Mouse (Mus musculus): Measurements from ENCODE around the gene Kat2a. TPM values are rescaled to one million over a fixed set of nuclear protein-coding genes. Genes with fewer than 3 reads are reported as not detected.
A peak's percentile ranks its signal among the peaks of the same experiment; 100 is the strongest.

The Kat2a gene
- polyA plus RNA-seq, 1 experiment, result 29.9 TPM

GRCm38 (mm10) chr11:100722493-100723028 lies 10.3 kb upstream of the Kat2a start:
- H3K4me2 ChIP-seq (ENCODE audit: low read depth), result no peak overlapping the region
- no peak overlapping the region for H3K4me3 ChIP-seq
- H3K79me2 ChIP-seq (ENCODE audit: control insufficient read depth, insufficient read depth), result peaks cover 66% of the 10 kb centered on the region
- no peaks in the 10 kb centered on the region for H3K27me3 ChIP-seq (ENCODE audit: control insufficient read depth, insufficient read depth, insufficient read length)
- no peak overlapping the region for H3ac ChIP-seq (ENCODE audit: control insufficient read depth, insufficient read length)
- H3K36me3 ChIP-seq (ENCODE audit: control insufficient read depth, insufficient read depth), result no peaks in the 10 kb centered on the region
- TF ChIP-seq CEBPB (IDR thresholded peaks at IDR 0.05; ENCODE audit: insufficient read depth, poor library complexity, severe bottlenecking) (no peak), E2F4 (IDR thresholded peaks at IDR 0.05; ENCODE audit: insufficient read depth) (no peak), SRF (IDR thresholded peaks at IDR 0.05; ENCODE audit: control insufficient read depth, insufficient read length, low read depth) (no peak), TCF12 (IDR thresholded peaks at IDR 0.05; ENCODE audit: insufficient read depth, poor library complexity, severe bottlenecking) (no peak), MYOG (IDR thresholded peaks at IDR 0.05; ENCODE audit: control insufficient read depth in 1 of 3, insufficient read depth in 1 of 3, insufficient read length in 2 of 3, low read depth in 2 of 3) (no peak), POLR2A (IDR thresholded peaks at IDR 0.05; ENCODE audit: insufficient read length, low read depth) (no peak), MYOD1 (IDR thresholded peaks at IDR 0.05; ENCODE audit: control insufficient read depth in 1 of 3, insufficient read length in 2 of 3, low read depth in 2 of 3) (no peak), REST (IDR thresholded peaks at IDR 0.05; ENCODE audit: insufficient read depth, insufficient read length) (no peak), USF1 (IDR thresholded peaks at IDR 0.05; ENCODE audit: low read depth) (no peak), POLR2AphosphoS2 (IDR thresholded peaks at IDR 0.05; ENCODE audit: insufficient read length, low read depth) (no peak), TCF3 (IDR thresholded peaks at IDR 0.05; ENCODE audit: insufficient read length, low read depth) (no peak)

DNA sequence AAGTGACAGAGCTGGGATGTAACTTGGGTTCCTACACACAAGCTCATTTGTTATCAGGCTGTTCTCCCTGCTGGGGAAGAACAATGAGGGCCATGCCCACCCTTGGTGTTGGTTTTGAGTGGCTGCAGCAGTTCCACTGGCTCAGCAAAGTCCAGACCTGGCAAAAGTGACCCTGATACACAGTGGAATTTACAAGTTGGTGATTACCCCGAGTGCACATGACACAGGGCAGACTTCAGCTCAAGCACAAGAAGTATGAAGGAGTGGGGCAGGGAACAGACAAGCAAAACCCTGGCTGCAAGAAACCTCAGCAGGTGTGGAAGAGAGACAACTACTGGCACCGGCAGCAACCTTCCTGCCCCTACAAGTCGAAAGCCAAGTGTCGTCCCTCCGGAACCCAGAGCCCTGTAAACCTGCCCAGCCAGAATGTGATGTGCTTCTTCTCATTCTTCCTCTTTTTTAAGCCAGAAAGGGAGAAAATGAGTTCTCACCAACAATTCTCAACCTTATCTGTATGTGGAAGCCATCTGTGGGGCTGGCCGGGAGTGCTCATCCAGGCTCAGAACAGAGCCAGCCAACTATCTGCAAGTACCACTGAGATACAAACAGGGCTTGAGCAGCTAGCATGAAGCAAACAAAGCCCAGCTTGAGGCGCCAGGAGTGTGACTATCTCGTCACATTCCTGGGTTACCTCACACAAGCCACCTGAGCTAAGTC lies 9.7 kb upstream of the Kat2a start:
- H3K27me3 ChIP-seq (ENCODE audit: control insufficient read depth, insufficient read depth, insufficient read length), result no peaks in the 10 kb centered on the region
- H3K79me2 ChIP-seq (ENCODE audit: control insufficient read depth, insufficient read depth), result peaks cover 60% of the 10 kb centered on the region
- TF ChIP-seq SRF (IDR thresholded peaks at IDR 0.05; ENCODE audit: control insufficient read depth, insufficient read length, low read depth) (no peak), MYOG (IDR thresholded peaks at IDR 0.05; ENCODE audit: control insufficient read depth in 1 of 3, insufficient read depth in 1 of 3, insufficient read length in 2 of 3, low read depth in 2 of 3) (no peak), MYOD1 (IDR thresholded peaks at IDR 0.05; ENCODE audit: control insufficient read depth in 1 of 3, insufficient read length in 2 of 3, low read depth in 2 of 3) (no peak), MAX (IDR thresholded peaks at IDR 0.05; ENCODE audit: low read depth) (no peak), POLR2AphosphoS2 (IDR thresholded peaks at IDR 0.05; ENCODE audit: insufficient read length, low read depth) (no peak), USF1 (IDR thresholded peaks at IDR 0.05; ENCODE audit: low read depth) (no peak), CEBPB (IDR thresholded peaks at IDR 0.05; ENCODE audit: insufficient read depth, poor library complexity, severe bottlenecking) (no peak), TCF3 (IDR thresholded peaks at IDR 0.05; ENCODE audit: insufficient read length, low read depth) (no peak), POLR2A (IDR thresholded peaks at IDR 0.05; ENCODE audit: insufficient read length, low read depth) (no peak), REST (IDR thresholded peaks at IDR 0.05; ENCODE audit: insufficient read depth, insufficient read length) (no peak), E2F4 (IDR thresholded peaks at IDR 0.05; ENCODE audit: insufficient read depth) (no peak), TCF12 (IDR thresholded peaks at IDR 0.05; ENCODE audit: insufficient read depth, poor library complexity, severe bottlenecking) (no peak)
- H3K36me3 ChIP-seq (ENCODE audit: control insufficient read depth, insufficient read depth), result peaks cover 2% of the 10 kb centered on the region
- H3K4me2 ChIP-seq (ENCODE audit: low read depth), result no peak overlapping the region
- no peak overlapping the region for H3K4me3 ChIP-seq
- H3ac ChIP-seq (ENCODE audit: control insufficient read depth, insufficient read length), result no peak overlapping the region

GRCm38 (mm10) chr11:100721254-100721653 lies 9.0 kb upstream of the Kat2a start:
- Histone ChIP-seq H3K27me3 (ENCODE audit: control insufficient read depth, insufficient read depth, insufficient read length) (no peaks in the 10 kb centered on the region), H3K4me3 (no peak overlapping the region), H3K79me2 (ENCODE audit: control insufficient read depth, insufficient read depth) (peaks cover 54% of the 10 kb centered on the region), H3K36me3 (ENCODE audit: control insufficient read depth, insufficient read depth) (peaks cover 8% of the 10 kb centered on the region), H3K4me2 (ENCODE audit: low read depth) (peak overlapping the region; percentile 44), H3ac (ENCODE audit: control insufficient read depth, insufficient read length) (no peak overlapping the region)
- no peak for TF ChIP-seq CEBPB (IDR thresholded peaks at IDR 0.05; ENCODE audit: insufficient read depth, poor library complexity, severe bottlenecking)
- no peak for TF ChIP-seq POLR2A (IDR thresholded peaks at IDR 0.05; ENCODE audit: insufficient read length, low read depth)
- TF ChIP-seq POLR2AphosphoS2 (IDR thresholded peaks at IDR 0.05; ENCODE audit: insufficient read length, low read depth), result no peak
- TF ChIP-seq REST (IDR thresholded peaks at IDR 0.05; ENCODE audit: insufficient read depth, insufficient read length), result no peak
- TF ChIP-seq MYOD1 (IDR thresholded peaks at IDR 0.05; ENCODE audit: control insufficient read depth in 1 of 3, insufficient read length in 2 of 3, low read depth in 2 of 3), result no peak

DNA sequence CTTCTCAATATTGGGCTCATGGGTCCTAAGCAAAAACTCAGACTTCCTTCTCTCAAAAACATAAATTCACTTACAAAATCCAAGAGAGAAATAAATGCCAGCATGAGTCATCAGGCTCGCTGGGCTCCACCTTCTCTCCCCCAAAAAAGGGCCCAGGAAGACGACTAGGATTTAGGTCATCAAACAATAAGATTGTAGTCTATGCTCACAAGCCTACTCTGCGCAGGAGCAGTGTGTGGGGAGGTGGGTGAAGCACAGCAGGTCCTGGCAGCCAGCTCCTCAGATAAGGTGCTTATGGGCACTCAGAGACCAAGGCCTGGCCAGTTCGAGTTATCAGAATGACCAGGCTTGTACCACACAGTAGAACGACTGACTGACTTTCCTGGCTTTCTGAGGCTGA lies 8.1 kb upstream of the Kat2a start:
- Histone ChIP-seq H3K4me2 (ENCODE audit: low read depth) (peak overlapping the region; percentile 44), H3K79me2 (ENCODE audit: control insufficient read depth, insufficient read depth) (peaks cover 45% of the 10 kb centered on the region), H3K36me3 (ENCODE audit: control insufficient read depth, insufficient read depth) (peaks cover 13% of the 10 kb centered on the region), H3K4me3 (no peak overlapping the region), H3K27me3 (ENCODE audit: control insufficient read depth, insufficient read depth, insufficient read length) (no peaks in the 10 kb centered on the region), H3ac (ENCODE audit: control insufficient read depth, insufficient read length) (no peak overlapping the region)
- no peak for TF ChIP-seq MAX (IDR thresholded peaks at IDR 0.05; ENCODE audit: low read depth)
- TF ChIP-seq MYOG (IDR thresholded peaks at IDR 0.05; ENCODE audit: control insufficient read depth in 1 of 3, insufficient read depth in 1 of 3, insufficient read length in 2 of 3, low read depth in 2 of 3), result no peak
- no peak for TF ChIP-seq TCF3 (IDR thresholded peaks at IDR 0.05; ENCODE audit: insufficient read length, low read depth)
- no peak for TF ChIP-seq SRF (IDR thresholded peaks at IDR 0.05; ENCODE audit: control insufficient read depth, insufficient read length, low read depth)
- TF ChIP-seq MYOD1 (IDR thresholded peaks at IDR 0.05; ENCODE audit: control insufficient read depth in 1 of 3, insufficient read length in 2 of 3, low read depth in 2 of 3), result no peak
- TF ChIP-seq REST (IDR thresholded peaks at IDR 0.05; ENCODE audit: insufficient read depth, insufficient read length), result no peak
- TF ChIP-seq CEBPB (IDR thresholded peaks at IDR 0.05; ENCODE audit: insufficient read depth, poor library complexity, severe bottlenecking), result no peak
- TF ChIP-seq E2F4 (IDR thresholded peaks at IDR 0.05; ENCODE audit: insufficient read depth), result no peak

All from myocyte (in vitro differentiated cells).